Mouse (Mus musculus): ENCODE results near the gene Gimap7.
"Not testable (repeated sequence)": the region's sequence is repeated elsewhere in the genome, so short reads cannot be mapped to it uniquely, and the experiment has no call there.

Gene Gimap7

GRCm38 (mm10) chr6:48718455-48718854, at the start of gene Gimap7, which contains the start of gene Gm28053:
Gene Gimap7 (plus strand): TSS chr6:48718621.
Gene Gm28053 (plus strand): TSS chr6:48718607.
- no peak for DNase-seq (ENCODE audit: low read depth, low spot score)

GRCm38 (mm10) chr6:48669446-48669969, 48.9 kb upstream of the Gimap7 start:
- DNase-seq (ENCODE audit: low read depth, low spot score) = no peak

GRCm38 (mm10) chr6:48674291-48675058, 43.9 kb upstream of the Gimap7 start:
- no peak for DNase-seq (ENCODE audit: low read depth, low spot score)

GRCm38 (mm10) chr6:48675400-48675930, 43.0 kb upstream of the Gimap7 start:
- DNase-seq (ENCODE audit: low read depth, low spot score) = no peak

GRCm38 (mm10) chr6:48675931-48676859, 42.2 kb upstream of the Gimap7 start, which contains the start of gene Gimap9:
Gene Gimap9 (plus strand): TSS chr6:48676129.
- DNase-seq (ENCODE audit: low read depth, low spot score) = no peak

- DNase-seq (ENCODE audit: low read depth, low spot score) = no peak
These were observed 41.5 kb upstream of the Gimap7 start for GRCm38 (mm10) chr6:48676860-48677415.

GRCm38 (mm10) chr6:48677492-48678345, 40.7 kb upstream of the Gimap7 start:
- no peak for DNase-seq (ENCODE audit: low read depth, low spot score)

- DNase-seq (ENCODE audit: low read depth, low spot score) = no peak
These were observed 40.0 kb upstream of the Gimap7 start for GRCm38 (mm10) chr6:48678391-48678790.

GRCm38 (mm10) chr6:48679701-48680100, 38.7 kb upstream of the Gimap7 start:
- no peak for DNase-seq (ENCODE audit: low read depth, low spot score)

- no peak for DNase-seq (ENCODE audit: low read depth, low spot score)
These were observed 38.0 kb upstream of the Gimap7 start for GRCm38 (mm10) chr6:48680421-48680820.

GRCm38 (mm10) chr6:48681472-48682090, 36.8 kb upstream of the Gimap7 start:
- no peak for DNase-seq (ENCODE audit: low read depth, low spot score)

- DNase-seq (ENCODE audit: low read depth, low spot score) = no peak
These were observed 36.1 kb upstream of the Gimap7 start for GRCm38 (mm10) chr6:48682271-48682670.

- not testable (repeated sequence) for DNase-seq (ENCODE audit: low read depth, low spot score)
These were observed 35.1 kb upstream of the Gimap7 start for GRCm38 (mm10) chr6:48683263-48683821.

GRCm38 (mm10) chr6:48684319-48684718, 34.1 kb upstream of the Gimap7 start, which contains the start of gene Gimap4:
Gene Gimap4 (plus strand): TSS chr6:48684549.
- no peak for DNase-seq (ENCODE audit: low read depth, low spot score)

- DNase-seq (ENCODE audit: low read depth, low spot score) = no peak
These were observed 33.6 kb upstream of the Gimap7 start for GRCm38 (mm10) chr6:48684806-48685205.

GRCm38 (mm10) chr6:48685251-48685650, 33.2 kb upstream of the Gimap7 start:
- no peak for DNase-seq (ENCODE audit: low read depth, low spot score)

GRCm38 (mm10) chr6:48685694-48686665, 32.4 kb upstream of the Gimap7 start:
- no peak for DNase-seq (ENCODE audit: low read depth, low spot score)

GRCm38 (mm10) chr6:48687077-48687476, 31.3 kb upstream of the Gimap7 start:
- no peak for DNase-seq (ENCODE audit: low read depth, low spot score)

Measured in embryo, embryonic 11.5 days (tissue).